Mouse (Mus musculus) layer of hippocampus, adult 6 months (tissue): ENCODE data around the gene Gm17542. TPM values are rescaled to one million over a fixed set of nuclear protein-coding genes. Genes with fewer than 3 reads are reported as not detected.

Experiments
- long read RNA-seq, 2 experiments: library from polyadenylated mRNA; unstranded; transcript quantifications; one replicate each; pipeline ENCODE4 v2.0.0; 2019 to 2020
- polyA plus RNA-seq: library from polyadenylated mRNA; unstranded; fragments of <200 nt; fragmentation: Nextera tagmentation; gene quantifications from 2 replicates; pipeline ENCODE4 v1.2.3, GENCODE M21; 2021

Gene Gm17542
- not detected in 2 replicates for polyA plus RNA-seq
- long read RNA-seq, experiment 1: 0 reads
- long read RNA-seq, experiment 2: 0 reads

DNA sequence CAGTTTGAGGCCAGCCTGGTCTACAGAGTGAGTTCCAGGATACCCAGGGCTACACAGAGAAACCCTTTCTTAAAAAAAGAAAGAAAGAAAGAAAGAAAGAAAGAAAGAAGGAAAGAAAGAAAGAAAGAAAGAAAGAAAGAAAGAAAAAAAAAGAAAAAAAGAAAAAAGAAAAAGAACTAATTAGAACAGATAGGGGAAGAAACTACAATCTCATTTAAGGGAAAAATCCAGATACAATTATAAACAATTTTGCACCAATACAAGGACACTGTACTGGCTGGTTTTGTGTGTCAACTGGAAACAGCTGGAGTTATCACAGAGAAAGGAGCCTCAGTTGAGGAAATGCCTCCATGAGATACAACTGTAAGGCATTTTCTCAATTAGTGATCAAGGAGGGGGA lies at the start of gene Gm17542:
Gene Gm17542 (minus strand): TSS at position 101 of the 400 bp plus-strand sequence.

DNA sequence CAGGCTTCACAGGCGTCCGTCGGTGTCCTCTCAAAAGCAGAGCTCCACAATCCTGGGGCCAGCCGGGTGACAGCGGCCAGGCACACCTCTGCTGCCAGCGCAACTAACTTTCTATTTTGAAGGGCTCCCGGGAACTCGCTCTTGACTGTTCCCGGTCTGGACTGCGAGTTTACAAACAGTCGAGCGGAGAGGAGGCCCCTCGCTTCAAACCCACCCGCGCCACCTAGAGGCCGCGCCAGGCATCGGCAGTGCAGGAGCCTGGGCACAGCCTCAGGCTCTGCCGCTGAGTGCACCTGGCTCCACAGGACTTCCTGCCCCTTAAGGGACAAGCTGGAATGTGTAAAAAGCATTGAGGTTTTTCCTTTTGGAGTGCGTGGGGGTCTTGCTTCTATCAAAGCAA lies 42.5 kb downstream of the Gm17542 start, which contains the start of gene Edar:
Gene Edar (minus strand): TSS at position 122 of the 400 bp plus-strand sequence.

Other genes with a start within 250 kb of the Gm17542 start
- 1.9 and 2.0 TPM in 2 replicates for gene Ccdc138, start 220.3 kb downstream of the Gm17542 start, polyA plus RNA-seq
- 0.08 and 0.18 TPM in 2 replicates for gene Edar, start 42.6 kb downstream of the Gm17542 start, polyA plus RNA-seq
- gene Sh3rf3, start 95.1 kb upstream of the Gm17542 start, polyA plus RNA-seq: 5.1 and 5.6 TPM in 2 replicates